ENCODE assay signal across 8 mouse cellular contexts in genomic region chr11:97449601-97450293, GRCm38 (mm10). TPM values are rescaled to one million over a fixed set of nuclear protein-coding genes. Genes with fewer than 3 reads are reported as not detected.
A peak's percentile ranks its signal among the peaks of the same experiment; 100 is the strongest.
DNase-seq lines count a peak whose midpoint lies in the region; ATAC-seq lines count a peak whose summit lies in the region.

No protein-coding gene starts in this region.

- peak overlapping the region; percentile 79 for H3K9ac ChIP-seq in hindbrain, embryonic 16.5 days (ENCODE audit: low read depth, low read length)

- WGBS in hindbrain, embryonic 16.5 days, result 9% methylated on average over 15 of the region's 15 CpGs

- peak; percentile 91 for ATAC-seq in hindbrain, embryonic 16.5 days
- ATAC-seq in megakaryocyte, adult 5-6 weeks (ENCODE audit: poor library complexity, severe bottlenecking), result peak; percentile 70

- H3K9me3 ChIP-seq in hindbrain, embryonic 16.5 days (ENCODE audit: control insufficient read depth, low read length), result no peaks in the 10 kb centered on the region

- H3K27me3 ChIP-seq in hindbrain, embryonic 16.5 days (replicated peaks; ENCODE audit: control insufficient read depth, insufficient read depth, low read length), result no peaks in the 10 kb centered on the region

- H3K4me3 ChIP-seq in hindbrain, embryonic 16.5 days (ENCODE audit: low read length), result peak overlapping the region; percentile 70

- H3K4me2 ChIP-seq in hindbrain, embryonic 16.5 days (ENCODE audit: low read length), result peak overlapping the region; percentile 94

- H3K27ac ChIP-seq in hindbrain, embryonic 16.5 days (ENCODE audit: low read depth, low read length), result peak overlapping the region; percentile 81

- DNase-seq in adrenal gland, adult 2 months, result peak; percentile 94
- DNase-seq in embryo, embryonic 10 days (ENCODE audit: low spot score), result peak; percentile 85
- DNase-seq in gastrocnemius, adult 8-10 months (ENCODE audit: low spot score in 2 of 2), result peak; percentile 60 to 74
- DNase-seq in left cerebral cortex, adult 8-10 months (ENCODE audit: low spot score in 2 of 2), result peak; percentile 47 to 80
- DNase-seq in right cerebral cortex, postnatal 36 days (ENCODE audit: low spot score in 2 of 2), result peak; percentile 55 to 77
- DNase-seq in thymus, postnatal 0 days (ENCODE audit: low spot score), result no peak

- H3K36me3 ChIP-seq in hindbrain, embryonic 16.5 days (ENCODE audit: control insufficient read depth, insufficient read depth, low read length), result peaks cover 14% of the 10 kb centered on the region; the same call in 1 of the 2 replicates

- peaks cover 31% of the 10 kb centered on the region for H3K4me1 ChIP-seq in hindbrain, embryonic 16.5 days (ENCODE audit: control insufficient read depth, insufficient read depth, low read depth, low read length)

RNA-seq across cellular contexts. Expression of gene Arhgap23, which starts 34.4 kb away (rescaled TPM):
- 10 to 100 TPM; 29.0 to 29.3 TPM for total RNA-seq in adrenal gland, adult 2 months (2021)
- 96.3 and 106 TPM in 2 replicates for polyA plus RNA-seq in adrenal gland, adult 2 months (2012; rRNA removed)
- total RNA-seq in gastrocnemius, adult 8-10 months (2022), result 1 to 10 TPM; 3.4 to 5.2 (median 4.5) TPM
- 8.5 and 9.4 TPM in 2 replicates for polyA plus RNA-seq in hindbrain, embryonic 16.5 days (2015; fragmentation: Nextera tagmentation; extraction: Ambion mirVana)
- 10 to 100 TPM; 72.5 to 74.5 (median 73.4) TPM for total RNA-seq in left cerebral cortex, adult 8-10 months (2022)
- total RNA-seq in megakaryocyte, adult 5-6 weeks (2015), result 7.7 and 9.8 TPM in 2 replicates
- 5.8 and 9.4 TPM in 2 replicates for total RNA-seq in megakaryocyte, adult 5-6 weeks (2017)
- 1.6 and 2.9 TPM in 2 replicates for polyA plus RNA-seq in thymus, postnatal 0 days (2015; fragmentation: Nextera tagmentation; extraction: Ambion mirVana)

RNA-seq across cellular contexts. Expression of gene 4933428G20Rik, which starts 50.4 kb away (rescaled TPM):
- total RNA-seq in adrenal gland, adult 2 months (2021), result under 1 TPM in 1 of 2 experiments, not detected in 1; 0.59 TPM
- 0.07 and 0.09 TPM in 2 replicates for polyA plus RNA-seq in adrenal gland, adult 2 months (2012; rRNA removed)
- total RNA-seq in gastrocnemius, adult 8-10 months (2022), result not detected
- 0.85 and 0.87 TPM in 2 replicates for polyA plus RNA-seq in hindbrain, embryonic 16.5 days (2015; fragmentation: Nextera tagmentation; extraction: Ambion mirVana)
- not detected for total RNA-seq in left cerebral cortex, adult 8-10 months (2022)
- not detected in 2 replicates for total RNA-seq in megakaryocyte, adult 5-6 weeks (2015)
- not detected in 2 replicates for total RNA-seq in megakaryocyte, adult 5-6 weeks (2017)
- 0.09 and 0.12 TPM in 2 replicates for polyA plus RNA-seq in thymus, postnatal 0 days (2015; fragmentation: Nextera tagmentation; extraction: Ambion mirVana)
